Mouse (Mus musculus): Measurements from ENCODE around the gene Ephb4.
A peak's percentile ranks its signal among the peaks of the same experiment; 100 is the strongest.

The Ephb4 gene

GRCm38 (mm10) chr5:137335066-137335465, 14.8 kb upstream of the Ephb4 start:
- DNase-seq (ENCODE audit: low spot score), result no peak

GRCm38 (mm10) chr5:137337190-137337589, 12.7 kb upstream of the Ephb4 start:
- DNase-seq (ENCODE audit: low spot score), result no peak

GRCm38 (mm10) chr5:137338256-137338655, 11.7 kb upstream of the Ephb4 start:
- DNase-seq (ENCODE audit: low spot score), result peak; percentile 92

GRCm38 (mm10) chr5:137338663-137339289, 11.1 kb upstream of the Ephb4 start:
- DNase-seq (ENCODE audit: low spot score), result peak; percentile 47

GRCm38 (mm10) chr5:137339290-137339979, 10.5 kb upstream of the Ephb4 start:
- DNase-seq (ENCODE audit: low spot score), result peak; percentile 49

GRCm38 (mm10) chr5:137340222-137340621, 9.7 kb upstream of the Ephb4 start:
- DNase-seq (ENCODE audit: low spot score), result no peak

GRCm38 (mm10) chr5:137342407-137343012, 7.4 kb upstream of the Ephb4 start:
- no peak for DNase-seq (ENCODE audit: low spot score)

GRCm38 (mm10) chr5:137343412-137343811, 6.5 kb upstream of the Ephb4 start:
- no peak for DNase-seq (ENCODE audit: low spot score)

- DNase-seq (ENCODE audit: low spot score), result no peak
Measured at GRCm38 (mm10) chr5:137343869-137344268, 6.0 kb upstream of the Ephb4 start.

- DNase-seq (ENCODE audit: low spot score), result no peak
Measured at GRCm38 (mm10) chr5:137345821-137346220, 4.1 kb upstream of the Ephb4 start.

GRCm38 (mm10) chr5:137346388-137346787, 3.5 kb upstream of the Ephb4 start:
- no peak for DNase-seq (ENCODE audit: low spot score)

- DNase-seq (ENCODE audit: low spot score), result no peak
Measured at GRCm38 (mm10) chr5:137346983-137347382, 2.9 kb upstream of the Ephb4 start.

- DNase-seq (ENCODE audit: low spot score), result no peak
Measured at GRCm38 (mm10) chr5:137347856-137348255, 2.1 kb upstream of the Ephb4 start.

GRCm38 (mm10) chr5:137348482-137349383, 1.2 kb upstream of the Ephb4 start:
- DNase-seq (ENCODE audit: low spot score), result peak; percentile 57

- no peak for DNase-seq (ENCODE audit: low spot score)
Measured at GRCm38 (mm10) chr5:137350205-137351057, 522 bp downstream of the Ephb4 start.

- DNase-seq (ENCODE audit: low spot score), result no peak
Measured at GRCm38 (mm10) chr5:137351058-137351380, 1.1 kb downstream of the Ephb4 start.

- DNase-seq (ENCODE audit: low spot score), result no peak
Measured at GRCm38 (mm10) chr5:137351394-137351793, 1.5 kb downstream of the Ephb4 start.

- DNase-seq (ENCODE audit: low spot score), result peak; percentile 58
Measured at GRCm38 (mm10) chr5:137352011-137352975, 2.4 kb downstream of the Ephb4 start.

GRCm38 (mm10) chr5:137354091-137354490, 4.2 kb downstream of the Ephb4 start:
- DNase-seq (ENCODE audit: low spot score), result no peak

- DNase-seq (ENCODE audit: low spot score), result no peak
Measured at GRCm38 (mm10) chr5:137358382-137358781, 8.5 kb downstream of the Ephb4 start.
